Mouse (Mus musculus) forebrain, embryonic 13.5 days (tissue): ENCODE measurements around the gene Atp8a2. TPM values are rescaled to one million over a fixed set of nuclear protein-coding genes. Genes with fewer than 3 reads are reported as not detected.

Experiments
- ATAC-seq: fragments of 200-750 bp; cut with Nextera tagmentation; 2 replicates; pipeline ENCODE4 v1.8.0; 2017
- H3K27ac ChIP-seq: fragments of 300-500 bp; sonication (generic); 2 replicates; pipeline ENCODE4 v1.5.1; 2015; ENCODE audit warnings: inconsistent platforms, mild to moderate bottlenecking, moderate library complexity
- H3K27me3 ChIP-seq: fragments of 300-500 bp; sonication (generic); 2 replicates; pipeline ENCODE4 v1.6.1; 2015; ENCODE audit warnings: mild to moderate bottlenecking, inconsistent platforms
- H3K36me3 ChIP-seq: fragments of 300-500 bp; sonication (generic); 2 replicates; pipeline ENCODE4 v1.6.1; 2015; ENCODE audit warnings: mild to moderate bottlenecking, inconsistent platforms; ENCODE audit not compliant: poor library complexity, severe bottlenecking
- H3K4me1 ChIP-seq: fragments of 300-500 bp; sonication (generic); 2 replicates; pipeline ENCODE4 v1.6.1; 2015; ENCODE audit warnings: inconsistent platforms
- H3K4me2 ChIP-seq: fragments of 300-500 bp; sonication (generic); 2 replicates; pipeline ENCODE4 v1.6.1; 2015; ENCODE audit warnings: inconsistent platforms, mild to moderate bottlenecking, moderate library complexity
- H3K4me3 ChIP-seq: fragments of 300-500 bp; sonication (generic); 2 replicates; pipeline ENCODE4 v1.5.1; 2015; ENCODE audit warnings: mild to moderate bottlenecking, inconsistent platforms
- H3K9ac ChIP-seq: fragments of 300-500 bp; sonication (generic); 2 replicates; pipeline ENCODE4 v1.6.1; 2015; ENCODE audit warnings: mild to moderate bottlenecking, inconsistent platforms
- H3K9me3 ChIP-seq: fragments of 300-500 bp; sonication (generic); replicated peaks from 2 replicates; pipeline ENCODE4 v1.6.1; 2016; ENCODE audit warnings: inconsistent platforms
- WGBS: fragments of 180-500 bp; shearing (Covaris S2); methylation state at CpG from one replicate; pipeline ENCODE4 v1.1.7; 2015; 5-methylcytosine and 5-hydroxymethylcytosine counted together
- microRNA counts: library from miRNA; unstranded; fragments of <30 nt; microRNA quantifications from one replicate; lab custom pipeline; 2016
- microRNA-seq: library from miRNA; unstranded; fragments of <30 nt; microRNA quantifications from one replicate; pipeline ENCODE4, GENCODE M21; 2016
- polyA plus RNA-seq: library from polyadenylated mRNA; unstranded; fragments of >200 nt; fragmentation: Nextera tagmentation; extraction: Ambion mirVana; gene quantifications from 2 replicates; pipeline ENCODE4 v1.2.1, GENCODE M21; 2015

Gene Atp8a2
- polyA plus RNA-seq, 1 experiment from 2014 or later: 16.9 TPM

DNA sequence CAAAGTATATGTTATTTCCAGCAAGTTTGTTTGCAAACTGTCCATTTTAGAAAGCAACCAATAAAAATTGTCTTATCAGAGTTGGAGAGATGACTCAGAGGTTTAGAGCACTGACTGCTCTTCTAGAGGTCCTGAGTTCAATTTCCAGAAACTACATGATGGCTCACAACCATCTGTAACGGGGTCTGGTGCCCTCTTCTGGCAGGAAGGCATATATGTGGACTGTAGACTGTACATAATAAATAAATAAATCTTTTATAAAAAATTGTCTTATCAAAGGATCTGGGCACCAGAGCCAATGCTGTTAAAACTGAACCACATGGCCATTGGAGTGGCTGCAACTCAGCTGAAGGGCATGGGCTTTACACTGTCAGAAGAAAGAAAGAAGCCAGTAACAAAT, 606.4 kb downstream of the Atp8a2 start:
- Histone ChIP-seq H3K36me3 (peaks cover 64% of the 10 kb centered on the region), H3K27ac (no peak overlapping the region), H3K9me3 (no peaks in the 10 kb centered on the region), H3K4me1 (no peaks in the 10 kb centered on the region), H3K4me3 (no peak overlapping the region), H3K27me3 (no peaks in the 10 kb centered on the region), H3K4me2 (no peak overlapping the region), H3K9ac (no peak overlapping the region)
- WGBS: 93% methylated on average over 1 of the region's 1 CpGs
- no peak for ATAC-seq

MicroRNA genes within 50 kb of the gene (microRNA counts, 519-probe panel; counts per million panel counts)
- 177 counts per million, percentile 53 among the panel's probes with 10 or more counts for microRNA mmu-miR-719 (lab: Ali Mortazavi, UCI)

Small RNA genes lying within 50 kb of the gene (microRNA-seq; reads per million reads assigned to microRNA genes)
- not detected for gene Mir719

Other genes with a start within 250 kb of the Atp8a2 start
- 0.05 and 0.11 TPM in 2 replicates for gene Nupl1, start 54.3 kb upstream of the Atp8a2 start, polyA plus RNA-seq
- 50.9 and 55.9 TPM in 2 replicates for gene Gm49336, start 54.3 kb upstream of the Atp8a2 start, polyA plus RNA-seq
- gene Mtmr6, start 68.0 kb upstream of the Atp8a2 start, polyA plus RNA-seq: 54.7 and 60.7 TPM in 2 replicates
- 24.4 and 31.0 TPM in 2 replicates for gene Amer2, start 176.1 kb upstream of the Atp8a2 start, polyA plus RNA-seq